Mouse (Mus musculus) frontal cortex, postnatal 10 days (tissue): Measurements from ENCODE around the gene Znfx1.

Experiments
- DNase-seq, 2 experiments: peaks; one replicate each; pipeline ENCODE4 v3.0.0; 2022; ENCODE audit warnings: low spot score in 2 of 2, mixed read lengths in 1 of 2

Gene Znfx1

GRCm38 (mm10) chr2:167062965-167063880 is at the start of gene Znfx1:
Gene Znfx1, minus strand, starts transcription at chr2:167063015.
- peak; percentile 93 to 96 for DNase-seq

- no peak for DNase-seq
Measured at GRCm38 (mm10) chr2:167112259-167112658, 49.4 kb upstream of the Znfx1 start.

GRCm38 (mm10) chr2:167109506-167109905 is 46.7 kb upstream of the Znfx1 start:
- no peak for DNase-seq

GRCm38 (mm10) chr2:167103546-167103945 is 40.7 kb upstream of the Znfx1 start:
- DNase-seq: no peak

- no peak for DNase-seq
Measured at GRCm38 (mm10) chr2:167101743-167102441, 39.1 kb upstream of the Znfx1 start.

- no peak for DNase-seq
Measured at GRCm38 (mm10) chr2:167094688-167095087, 31.9 kb upstream of the Znfx1 start.

GRCm38 (mm10) chr2:167093171-167093900 is 30.5 kb upstream of the Znfx1 start:
- no peak for DNase-seq

GRCm38 (mm10) chr2:167090271-167090670 is 27.5 kb upstream of the Znfx1 start:
- DNase-seq: no peak

GRCm38 (mm10) chr2:167086836-167087235 is 24.0 kb upstream of the Znfx1 start:
- DNase-seq: no peak

- DNase-seq: no peak
Measured at GRCm38 (mm10) chr2:167086092-167086491, 23.3 kb upstream of the Znfx1 start.

- no peak for DNase-seq
Measured at GRCm38 (mm10) chr2:167081639-167082038, 18.8 kb upstream of the Znfx1 start.

GRCm38 (mm10) chr2:167081135-167081534 is 18.3 kb upstream of the Znfx1 start:
- no peak for DNase-seq

GRCm38 (mm10) chr2:167080387-167080786 is 17.6 kb upstream of the Znfx1 start:
- no peak for DNase-seq

- peak; percentile 43 to 64 for DNase-seq
Measured at GRCm38 (mm10) chr2:167079535-167080257, 16.9 kb upstream of the Znfx1 start.

GRCm38 (mm10) chr2:167078931-167079495 is 16.2 kb upstream of the Znfx1 start:
- no peak for DNase-seq

GRCm38 (mm10) chr2:167078486-167078885 is 15.7 kb upstream of the Znfx1 start:
- DNase-seq: no peak

GRCm38 (mm10) chr2:167077199-167077962 is 14.6 kb upstream of the Znfx1 start:
- DNase-seq: no peak

GRCm38 (mm10) chr2:167076759-167077158 is 13.9 kb upstream of the Znfx1 start:
- no peak for DNase-seq

GRCm38 (mm10) chr2:167076352-167076751 is 13.5 kb upstream of the Znfx1 start:
- DNase-seq: no peak

GRCm38 (mm10) chr2:167074587-167074986 is 11.8 kb upstream of the Znfx1 start:
- no peak for DNase-seq
